Mouse (Mus musculus) heart, adult 2 months (tissue): Measurements from ENCODE around the gene Myadm. TPM values are rescaled to one million over a fixed set of nuclear protein-coding genes. Genes with fewer than 3 reads are reported as not detected.
"Not testable (repeated sequence)": the region's sequence is repeated elsewhere in the genome, so short reads cannot be mapped to it uniquely, and the experiment has no call there.

ENCODE experiments used
- DNase-seq, 2 experiments: peaks; one replicate each; pipeline ENCODE4 v3.0.0; 2021
- H3K27ac ChIP-seq: fragments of 200-600 bp; 2 replicates; pipeline ENCODE4 v1.8.1; 2022
- H3K27me3 ChIP-seq: fragments of 200-500 bp; 2 replicates; pipeline ENCODE4 v1.6.1; 2012; ENCODE audit warnings: mild to moderate bottlenecking, low read length, inconsistent platforms, mixed read lengths; ENCODE audit not compliant: control insufficient read depth, insufficient read depth
- H3K36me3 ChIP-seq: fragments of 200-500 bp; 2 replicates; pipeline ENCODE4 v1.6.1; 2012; ENCODE audit warnings: low read length, inconsistent platforms; ENCODE audit not compliant: control insufficient read depth, insufficient read depth
- H3K4me1 ChIP-seq: fragments of 200-500 bp; 2 replicates; pipeline ENCODE4 v1.6.1; 2011; ENCODE audit warnings: low read length; ENCODE audit not compliant: control insufficient read depth, insufficient read depth
- H3K4me3 ChIP-seq: fragments of 200-600 bp; 2 replicates; pipeline ENCODE4 v1.8.1; 2022
- H3K79me2 ChIP-seq: fragments of 200-500 bp; replicated peaks from 2 replicates; pipeline ENCODE4 v1.6.1; 2012; ENCODE audit warnings: mild to moderate bottlenecking, inconsistent platforms, low read length, moderate library complexity, mixed read lengths; ENCODE audit not compliant: control insufficient read depth, insufficient read depth
- H3K9ac ChIP-seq: fragments of 200-500 bp; 2 replicates; pipeline ENCODE4 v1.6.1; 2012; ENCODE audit warnings: low read depth, mild to moderate bottlenecking, control low read depth, inconsistent platforms, low read length, mixed read lengths
- CTCF ChIP-seq: fragments of 200-600 bp; IDR thresholded peaks from 2 replicates; pipeline ENCODE4 v1.8.1; 2022; ENCODE audit warnings: antibody characterized with exemption, mild to moderate bottlenecking, moderate library complexity
- EP300 ChIP-seq: fragments of 200-500 bp; IDR thresholded peaks from 2 replicates; pipeline ENCODE4 v1.6.1; 2011; ENCODE audit warnings: low read depth, low read length, control low read depth; ENCODE audit not compliant: insufficient read depth
- POLR2A ChIP-seq: fragments of 200-500 bp; IDR thresholded peaks from 2 replicates; pipeline ENCODE4 v1.6.1; 2011; ENCODE audit warnings: mild to moderate bottlenecking, low read depth, low read length, control low read depth; ENCODE audit not compliant: insufficient read depth
- WGBS: fragments of 180-500 bp; shearing (Covaris S2); methylation state at CpG from one replicate; pipeline ENCODE4 v1.1.7; 2018; 5-methylcytosine and 5-hydroxymethylcytosine counted together
- intact Hi-C: fragments of 180-260 bp; cut with DNase I; formaldehyde crosslinking; loops from one replicate; pipeline ENCODE4 v1.15.1; 2025
- polyA plus RNA-seq: library from polyadenylated mRNA; depleted of rRNA; stranded (reverse); fragments of >200 nt; gene quantifications from 2 replicates; pipeline ENCODE4 v1.2.3, GENCODE M21; 2012
- total RNA-seq, 2 experiments: library from RNA; stranded (reverse); gene quantifications; 2 replicates each; pipeline ENCODE4 v1.2.3; 2021

The Myadm gene
- total and polyA plus RNA-seq, 3 experiments = 131 to 397 (median 139) TPM

GRCm38 (mm10) chr7:3265311-3265710, 23.6 kb upstream of the Myadm start:
- no peak overlapping the region for H3K9ac ChIP-seq

GRCm38 (mm10) chr7:3267261-3267660, 21.6 kb upstream of the Myadm start:
- H3K27ac ChIP-seq = no peak overlapping the region
- WGBS = 66% methylated on average over 3 of the region's 3 CpGs
- intact Hi-C loops = no loop called here
- DNase-seq = no peak
- H3K9ac ChIP-seq = no peak overlapping the region
- H3K27me3 ChIP-seq = no peaks in the 10 kb centered on the region
- TF ChIP-seq CTCF (no peak), POLR2A (no peak), EP300 (no peak)
- H3K36me3 ChIP-seq = no peaks in the 10 kb centered on the region
- no peak overlapping the region for H3K4me3 ChIP-seq
- H3K4me1 ChIP-seq = no peaks in the 10 kb centered on the region
- H3K79me2 ChIP-seq = no peaks in the 10 kb centered on the region

More at GRCm38 (mm10) chr7:3265311-3265710, 23.6 kb upstream of the Myadm start:
- TF ChIP-seq POLR2A (no peak), EP300 (no peak), CTCF (no peak)
- Histone ChIP-seq H3K27me3 (no peaks in the 10 kb centered on the region), H3K79me2 (no peaks in the 10 kb centered on the region), H3K27ac (no peak overlapping the region), H3K4me3 (no peak overlapping the region), H3K4me1 (no peaks in the 10 kb centered on the region), H3K36me3 (no peaks in the 10 kb centered on the region)
- DNase-seq = no peak
- intact Hi-C loops = no loop called here
- 60% methylated on average over 6 of the region's 6 CpGs for WGBS

- Histone ChIP-seq H3K27ac (no peak overlapping the region), H3K79me2 (no peaks in the 10 kb centered on the region), H3K4me3 (no peak overlapping the region), H3K27me3 (no peaks in the 10 kb centered on the region), H3K36me3 (no peaks in the 10 kb centered on the region), H3K4me1 (no peaks in the 10 kb centered on the region), H3K9ac (no peak overlapping the region)
- no peak for DNase-seq
- intact Hi-C loops = no loop called here
- WGBS = 45% methylated on average over 8 of the region's 8 CpGs
- TF ChIP-seq POLR2A = no peak
- no peak for TF ChIP-seq CTCF
- no peak for TF ChIP-seq EP300
Observed at GRCm38 (mm10) chr7:3267888-3268287, 21.0 kb upstream of the Myadm start.

- Histone ChIP-seq H3K79me2 (no peaks in the 10 kb centered on the region), H3K36me3 (no peaks in the 10 kb centered on the region), H3K9ac (no peak overlapping the region), H3K4me3 (no peak overlapping the region), H3K27ac (no peak overlapping the region), H3K27me3 (no peaks in the 10 kb centered on the region), H3K4me1 (no peaks in the 10 kb centered on the region)
- 44% methylated on average over 3 of the region's 3 CpGs for WGBS
- DNase-seq = no peak
- intact Hi-C loops = no loop called here
- TF ChIP-seq POLR2A (no peak), CTCF (no peak), EP300 (no peak)
Observed at GRCm38 (mm10) chr7:3268291-3268690, 20.6 kb upstream of the Myadm start.

GRCm38 (mm10) chr7:3272206-3272605, 16.7 kb upstream of the Myadm start:
- Histone ChIP-seq H3K27ac (no peak overlapping the region), H3K4me3 (no peak overlapping the region), H3K79me2 (no peaks in the 10 kb centered on the region), H3K36me3 (no peaks in the 10 kb centered on the region), H3K4me1 (peaks cover 4% of the 10 kb centered on the region; the same call in 1 of the 2 replicates), H3K9ac (no peak overlapping the region), H3K27me3 (no peaks in the 10 kb centered on the region)
- no peak for DNase-seq
- intact Hi-C loops = loop anchor here (2.0 kb wide), 1 partner anchor 29 kb away; no protein-coding TSS in a partner anchor
- 83% methylated on average over 9 of the region's 9 CpGs for WGBS
- TF ChIP-seq CTCF (no peak), EP300 (no peak), POLR2A (no peak)

- no peaks in the 10 kb centered on the region for H3K79me2 ChIP-seq
- H3K4me3 ChIP-seq = peak overlapping the region; percentile 32
- 36% methylated on average over 6 of the region's 6 CpGs for WGBS
- intact Hi-C loops = loop anchor here (1.0 kb wide), 1 partner anchor 17 kb away; no protein-coding TSS in a partner anchor
- peaks cover 10% of the 10 kb centered on the region for H3K4me1 ChIP-seq
- no peaks in the 10 kb centered on the region for H3K27me3 ChIP-seq
- peak; percentile 51 for DNase-seq
- no peaks in the 10 kb centered on the region for H3K36me3 ChIP-seq
- H3K9ac ChIP-seq = peak overlapping the region; percentile 51
- H3K27ac ChIP-seq = peak overlapping the region; percentile 72
- no peak for TF ChIP-seq EP300
- TF ChIP-seq CTCF = no peak
- TF ChIP-seq POLR2A = no peak
Observed at GRCm38 (mm10) chr7:3275455-3276170, 13.3 kb upstream of the Myadm start.

GRCm38 (mm10) chr7:3276781-3277180, 12.1 kb upstream of the Myadm start:
- not testable (repeated sequence) for H3K27me3 ChIP-seq

More at GRCm38 (mm10) chr7:3276781-3277180, 12.1 kb upstream of the Myadm start:
- DNase-seq, H3K79me2 ChIP-seq, H3K27ac ChIP-seq, H3K9ac ChIP-seq, H3K4me3 ChIP-seq, H3K36me3 ChIP-seq: not testable (repeated sequence)
- 57% methylated on average over 4 of the region's 4 CpGs for WGBS
- H3K4me1 ChIP-seq = peaks cover 10% of the 10 kb centered on the region
- intact Hi-C loops = loop anchor here (1.0 kb wide), 1 partner anchor 16 kb away; no protein-coding TSS in a partner anchor
